Mouse (Mus musculus) midbrain, postnatal 0 days (tissue): ENCODE results near the gene Foxe1. TPM values are rescaled to one million over a fixed set of nuclear protein-coding genes. Genes with fewer than 3 reads are reported as not detected.

Experiments used
- ATAC-seq: fragments of 200-750 bp; cut with Nextera tagmentation; 2 replicates; pipeline ENCODE4 v1.8.0; 2017; ENCODE audit warnings: moderate number of reproducible peaks, mild to moderate bottlenecking, moderate TSS enrichment, moderate library complexity; ENCODE audit not compliant: low FRiP score
- DNase-seq: peaks from one replicate; pipeline ENCODE4 v3.0.0-alpha.2; 2015; ENCODE audit warnings: low spot score
- H3K27ac ChIP-seq: fragments of 300-500 bp; sonication (generic); 2 replicates; pipeline ENCODE4 v1.5.1; 2014; ENCODE audit warnings: low read depth, mild to moderate bottlenecking, low read length, mixed read lengths
- H3K27me3 ChIP-seq: fragments of 300-500 bp; sonication (generic); 2 replicates; pipeline ENCODE4 v1.6.1; 2014; ENCODE audit warnings: low read length, control low read depth, mixed read lengths; ENCODE audit not compliant: insufficient read depth
- H3K36me3 ChIP-seq: fragments of 300-500 bp; sonication (generic); 2 replicates; pipeline ENCODE4 v1.6.1; 2014; ENCODE audit warnings: low read length, control low read depth, mixed read lengths; ENCODE audit not compliant: insufficient read depth
- H3K4me1 ChIP-seq: fragments of 300-500 bp; sonication (generic); 2 replicates; pipeline ENCODE4 v1.6.1; 2014; ENCODE audit warnings: mild to moderate bottlenecking, control low read depth, antibody characterized with exemption, low read length, mixed read lengths; ENCODE audit not compliant: insufficient read depth
- H3K4me2 ChIP-seq: fragments of 300-500 bp; sonication (generic); 2 replicates; pipeline ENCODE4 v1.6.1; 2014; ENCODE audit warnings: low read depth, mild to moderate bottlenecking, low read length, mixed read lengths; ENCODE audit not compliant: poor library complexity, severe bottlenecking
- H3K4me3 ChIP-seq: fragments of 300-500 bp; sonication (generic); 2 replicates; pipeline ENCODE4 v1.5.1; 2014; ENCODE audit warnings: low read depth, mild to moderate bottlenecking, low read length, moderate library complexity
- H3K9ac ChIP-seq: fragments of 300-500 bp; sonication (generic); replicated peaks from 2 replicates; pipeline ENCODE4 v1.6.1; 2014; ENCODE audit warnings: mild to moderate bottlenecking, low read length, moderate library complexity, mixed read lengths; ENCODE audit not compliant: poor library complexity, severe bottlenecking
- H3K9me3 ChIP-seq: fragments of 300-500 bp; sonication (generic); 2 replicates; pipeline ENCODE4 v1.6.1; 2016; ENCODE audit warnings: low read length, control low read depth
- CTCF ChIP-seq: IDR thresholded peaks from 2 replicates; pipeline ENCODE4 v1.5.1; 2016; ENCODE audit warnings: antibody characterized with exemption, mild to moderate bottlenecking
- WGBS: fragments of 180-500 bp; shearing (Covaris S2); extraction: QIAGEN DNeasy Blood & Tissue Kit; methylation state at CpG from one replicate; pipeline ENCODE4 v1.1.7; 2014; 5-methylcytosine and 5-hydroxymethylcytosine counted together
- polyA plus RNA-seq: library from polyadenylated mRNA; unstranded; fragments of >200 nt; fragmentation: Nextera tagmentation; extraction: Ambion mirVana; gene quantifications from 2 replicates; pipeline ENCODE4 v1.2.1, GENCODE M21; 2015
- total RNA-seq: library from RNA; depleted of rRNA; stranded (reverse); fragments of >200 nt; gene quantifications from 2 replicates; pipeline ENCODE4 v1.2.3, GENCODE M21; 2014

Gene Foxe1
- total and polyA plus RNA-seq, 2 experiments from 2014 or later = not detected

DNA sequence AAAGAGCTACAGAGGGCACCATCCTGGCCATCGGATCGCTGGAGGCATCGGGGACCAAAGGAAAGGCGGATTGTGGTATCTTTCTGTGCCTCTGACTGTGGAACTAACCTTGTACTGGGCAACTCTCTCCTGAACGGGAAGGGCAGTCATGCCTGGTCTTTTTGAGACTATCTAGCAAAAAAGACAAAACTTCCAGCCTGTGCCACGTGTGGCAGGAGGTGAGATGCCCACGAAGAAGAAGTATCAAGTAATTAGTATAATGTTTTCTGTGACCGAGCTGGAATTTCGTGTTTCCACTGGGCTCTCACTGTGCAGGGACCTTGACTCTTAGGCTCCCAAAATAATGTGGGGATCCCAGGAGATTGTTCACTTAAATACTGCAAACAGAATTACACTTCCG lies 4.4 kb upstream of the Foxe1 start:
- H3K9me3 ChIP-seq = no peaks in the 10 kb centered on the region
- 11% methylated on average over 10 of the region's 10 CpGs for WGBS
- peaks cover 64% of the 10 kb centered on the region for H3K27me3 ChIP-seq
- H3K36me3 ChIP-seq = no peaks in the 10 kb centered on the region
- H3K27ac ChIP-seq = no peak overlapping the region
- H3K4me2 ChIP-seq = no peak overlapping the region
- ATAC-seq (no peak), DNase-seq (no peak)
- H3K4me3 ChIP-seq = no peak overlapping the region
- peaks cover 4% of the 10 kb centered on the region; the same call in 1 of the 2 replicates for H3K4me1 ChIP-seq
- no peak overlapping the region for H3K9ac ChIP-seq
- TF ChIP-seq CTCF = no peak

DNA sequence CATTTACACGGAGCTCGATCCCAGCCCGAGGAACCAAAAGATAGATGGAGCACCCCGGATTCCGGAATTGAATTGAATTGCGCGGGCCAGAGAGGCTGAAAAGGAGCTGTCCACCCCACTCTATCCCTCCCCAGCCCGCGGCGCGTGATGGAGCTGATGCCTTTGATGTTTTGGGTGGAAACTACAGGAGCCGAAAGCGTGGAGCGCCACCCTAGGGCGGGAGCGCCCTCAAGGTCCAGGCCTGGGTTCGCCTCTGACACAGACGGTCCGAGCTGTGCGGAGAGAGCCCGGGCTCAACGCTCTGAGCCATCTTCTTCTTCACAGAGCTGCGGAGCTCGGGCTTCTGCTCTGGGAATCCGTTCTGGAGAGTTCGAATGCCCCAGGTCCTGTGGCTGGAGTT lies 3.8 kb upstream of the Foxe1 start:
- Histone ChIP-seq H3K4me2 (no peak overlapping the region), H3K9ac (no peak overlapping the region), H3K9me3 (no peaks in the 10 kb centered on the region), H3K4me1 (peaks cover 4% of the 10 kb centered on the region; the same call in 1 of the 2 replicates), H3K4me3 (no peak overlapping the region), H3K36me3 (no peaks in the 10 kb centered on the region), H3K27me3 (peaks cover 69% of the 10 kb centered on the region), H3K27ac (no peak overlapping the region)
- ATAC-seq (no peak), DNase-seq (no peak)
- TF ChIP-seq CTCF = no peak
- WGBS = 1% methylated on average over 26 of the region's 26 CpGs

DNA sequence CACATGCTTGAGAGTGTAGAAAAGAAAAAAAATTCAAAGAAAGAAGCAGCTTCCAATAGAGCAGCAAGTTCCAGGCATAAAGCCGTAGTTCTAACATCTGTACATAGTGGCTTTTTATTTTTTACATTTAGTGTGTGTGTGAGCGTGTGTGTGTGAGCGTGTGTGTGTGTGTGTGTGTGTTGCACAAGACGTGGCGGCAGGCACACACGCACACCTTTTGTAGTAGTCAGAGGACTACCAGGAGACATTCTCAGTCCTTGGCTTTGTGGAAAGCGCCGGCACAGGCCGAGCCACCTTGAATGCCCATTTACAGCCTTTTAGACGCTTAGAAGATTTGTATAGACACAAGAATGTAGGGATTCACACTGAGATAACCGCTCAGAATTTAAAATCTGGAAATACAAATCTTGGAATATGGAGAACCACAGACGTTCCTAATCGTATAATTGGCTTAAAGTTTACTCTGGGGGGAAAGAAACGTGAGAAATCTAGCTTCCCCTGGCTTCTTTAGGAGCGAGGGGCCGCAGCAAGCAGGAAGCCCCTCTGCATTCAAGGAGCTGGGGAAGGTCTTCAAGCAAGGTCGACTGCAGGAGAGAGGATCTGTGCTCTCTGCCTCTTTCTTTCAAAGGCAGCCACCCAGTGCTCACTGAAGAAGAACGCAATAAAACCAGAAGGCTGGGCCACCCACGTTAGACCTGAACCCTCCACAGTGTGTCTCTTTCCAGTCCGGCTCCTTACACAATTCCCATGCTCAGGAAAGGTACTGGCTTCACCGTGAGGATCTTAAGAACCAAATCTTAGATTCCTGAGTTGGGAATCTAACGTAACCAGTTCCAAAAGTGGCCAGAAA lies 1.4 kb upstream of the Foxe1 start:
- DNase-seq (no peak), ATAC-seq (no peak)
- Histone ChIP-seq H3K36me3 (no peaks in the 10 kb centered on the region), H3K4me3 (no peak overlapping the region), H3K9ac (no peak overlapping the region), H3K9me3 (no peaks in the 10 kb centered on the region), H3K4me2 (peak overlapping the region; percentile 18; the same call in 1 of the 2 replicates), H3K27ac (no peak overlapping the region), H3K4me1 (peaks cover 4% of the 10 kb centered on the region; the same call in 1 of the 2 replicates), H3K27me3 (peaks cover 87% of the 10 kb centered on the region)
- no peak for TF ChIP-seq CTCF
- WGBS = 8% methylated on average over 22 of the region's 22 CpGs

DNA sequence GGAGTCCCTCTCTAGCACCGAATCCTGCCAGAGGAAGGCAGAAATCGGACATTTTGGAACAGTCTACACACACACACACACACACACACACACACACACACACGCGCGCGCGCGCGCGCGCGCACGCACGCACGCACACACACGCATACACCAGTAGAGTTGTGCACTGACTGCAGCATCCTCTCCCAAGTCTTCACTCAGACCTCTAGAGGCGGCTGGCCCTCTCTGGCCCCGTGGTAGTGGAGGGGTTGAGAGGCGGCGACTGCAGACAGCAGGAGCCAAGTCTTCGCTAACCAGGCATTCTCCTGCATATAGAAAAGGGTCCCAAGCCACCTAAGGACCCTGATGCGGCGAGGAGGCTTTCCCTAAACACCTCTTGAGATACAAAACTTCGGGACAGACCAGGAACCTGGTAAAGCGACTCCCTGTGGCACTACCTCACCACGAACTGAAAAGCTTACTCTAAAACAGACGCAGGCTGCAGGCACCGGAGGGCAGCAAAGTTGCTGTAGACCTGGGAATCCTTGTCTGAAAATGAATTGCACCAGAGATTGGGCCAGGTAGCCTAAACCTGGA lies 610 bp upstream of the Foxe1 start:
- WGBS = under 1% methylated on average over 28 of the region's 28 CpGs
- Histone ChIP-seq H3K4me2 (peak overlapping the region; percentile 18; the same call in 1 of the 2 replicates), H3K4me3 (no peak overlapping the region)

DNA sequence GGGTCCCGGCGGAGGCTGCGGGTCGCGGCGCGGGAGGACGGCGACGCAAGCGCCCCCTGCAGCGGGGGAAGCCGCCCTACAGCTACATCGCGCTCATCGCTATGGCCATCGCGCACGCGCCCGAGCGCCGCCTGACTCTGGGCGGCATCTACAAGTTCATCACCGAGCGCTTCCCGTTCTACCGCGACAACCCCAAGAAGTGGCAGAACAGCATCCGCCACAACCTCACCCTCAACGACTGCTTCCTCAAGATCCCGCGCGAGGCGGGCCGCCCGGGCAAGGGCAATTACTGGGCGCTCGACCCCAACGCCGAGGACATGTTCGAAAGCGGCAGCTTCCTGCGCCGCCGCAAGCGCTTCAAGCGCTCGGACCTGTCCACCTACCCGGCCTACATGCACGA lies 879 bp downstream of the Foxe1 start:
- under 1% methylated on average over 46 of the region's 51 CpGs for WGBS

More for the DNA sequence above, 610 bp upstream of the Foxe1 start:
- Histone ChIP-seq H3K36me3 (no peaks in the 10 kb centered on the region), H3K9ac (no peak overlapping the region), H3K27me3 (peaks cover 87% of the 10 kb centered on the region), H3K27ac (no peak overlapping the region), H3K9me3 (no peaks in the 10 kb centered on the region), H3K4me1 (peaks cover 4% of the 10 kb centered on the region; the same call in 1 of the 2 replicates)
- DNase-seq (no peak), ATAC-seq (no peak)
- TF ChIP-seq CTCF = no peak

More for the DNA sequence above, 879 bp downstream of the Foxe1 start:
- H3K27ac ChIP-seq = no peak overlapping the region
- peaks cover 79% of the 10 kb centered on the region for H3K27me3 ChIP-seq
- H3K9ac ChIP-seq = no peak overlapping the region
- peak overlapping the region; percentile 43 for H3K4me2 ChIP-seq
- no peaks in the 10 kb centered on the region for H3K36me3 ChIP-seq
- ATAC-seq (0 out of 2 replicates have a peak, but pooled peaks have one; percentile 41), DNase-seq (peak; percentile 12)
- no peak for TF ChIP-seq CTCF
- H3K9me3 ChIP-seq = no peaks in the 10 kb centered on the region
- peak overlapping the region; percentile 38 for H3K4me3 ChIP-seq
- H3K4me1 ChIP-seq = peaks cover 4% of the 10 kb centered on the region; the same call in 1 of the 2 replicates
